Mouse (Mus musculus) cerebellum, adult 18-20 months (tissue): ENCODE data around the gene Doc2b.
A peak's percentile ranks its signal among the peaks of the same experiment; 100 is the strongest.

Experiments used
- DNase-seq, 2 experiments: peaks; one replicate each; pipeline ENCODE4 v3.0.0; 2021

Gene Doc2b

GRCm38 (mm10) chr11:75796029-75796445 lies at the start of gene Doc2b:
Gene Doc2b, minus strand, starts transcription at chr11:75796049.
- DNase-seq: peak; percentile 66 to 67

GRCm38 (mm10) chr11:75842904-75843619 lies 47.2 kb upstream of the Doc2b start:
- peak; percentile 60 to 69 for DNase-seq

GRCm38 (mm10) chr11:75841503-75841902 lies 45.7 kb upstream of the Doc2b start:
- no peak for DNase-seq

- no peak for DNase-seq
Measured at GRCm38 (mm10) chr11:75839536-75840430, 43.9 kb upstream of the Doc2b start.

GRCm38 (mm10) chr11:75838861-75839426 lies 43.1 kb upstream of the Doc2b start:
- no peak for DNase-seq

- DNase-seq: no peak
Measured at GRCm38 (mm10) chr11:75836240-75836610, 40.4 kb upstream of the Doc2b start.

GRCm38 (mm10) chr11:75835587-75836239 lies 39.9 kb upstream of the Doc2b start:
- no peak for DNase-seq

- DNase-seq: no peak
Measured at GRCm38 (mm10) chr11:75833081-75833480, 37.2 kb upstream of the Doc2b start.

GRCm38 (mm10) chr11:75830386-75830785 lies 34.5 kb upstream of the Doc2b start:
- no peak for DNase-seq

- DNase-seq: no peak
Measured at GRCm38 (mm10) chr11:75827414-75827813, 31.6 kb upstream of the Doc2b start.

- no peak for DNase-seq
Measured at GRCm38 (mm10) chr11:75823506-75823905, 27.7 kb upstream of the Doc2b start.

- DNase-seq: no peak
Measured at GRCm38 (mm10) chr11:75813085-75813484, 17.2 kb upstream of the Doc2b start.

GRCm38 (mm10) chr11:75811900-75812299 lies 16.1 kb upstream of the Doc2b start:
- DNase-seq: peak; percentile 42

- DNase-seq: no peak
Measured at GRCm38 (mm10) chr11:75810526-75810925, 14.7 kb upstream of the Doc2b start.

- DNase-seq: no peak
Measured at GRCm38 (mm10) chr11:75807486-75807885, 11.6 kb upstream of the Doc2b start.

- no peak for DNase-seq
Measured at GRCm38 (mm10) chr11:75801771-75802550, 6.1 kb upstream of the Doc2b start.

- no peak for DNase-seq
Measured at GRCm38 (mm10) chr11:75801369-75801768, 5.5 kb upstream of the Doc2b start.

GRCm38 (mm10) chr11:75796536-75797246 lies 842 bp upstream of the Doc2b start:
- DNase-seq: no peak

- DNase-seq: no peak
Measured at GRCm38 (mm10) chr11:75795321-75795636, 570 bp downstream of the Doc2b start.

- DNase-seq: peak in 1 of 2 experiments; percentile 28
Measured at GRCm38 (mm10) chr11:75794602-75795320, 1.1 kb downstream of the Doc2b start.

GRCm38 (mm10) chr11:75793351-75793750 lies 2.5 kb downstream of the Doc2b start:
- DNase-seq: no peak
